Mouse (Mus musculus) cerebellum, adult 2 months (tissue): ENCODE measurements around the gene Prph2.

ENCODE experiments used
- CTCF ChIP-seq: fragments of 200-500 bp; IDR thresholded peaks from 2 replicates; pipeline ENCODE4 v1.5.1; 2011; ENCODE audit warnings: low read depth, mild to moderate bottlenecking, control low read depth, low read length, moderate library complexity, borderline replicate concordance; ENCODE audit not compliant: insufficient read depth
- POLR2A ChIP-seq: fragments of 200-500 bp; IDR thresholded peaks from 2 replicates; pipeline ENCODE4 v1.6.1; 2011; ENCODE audit warnings: low read length, control low read depth, borderline replicate concordance; ENCODE audit not compliant: insufficient read depth

DNA sequence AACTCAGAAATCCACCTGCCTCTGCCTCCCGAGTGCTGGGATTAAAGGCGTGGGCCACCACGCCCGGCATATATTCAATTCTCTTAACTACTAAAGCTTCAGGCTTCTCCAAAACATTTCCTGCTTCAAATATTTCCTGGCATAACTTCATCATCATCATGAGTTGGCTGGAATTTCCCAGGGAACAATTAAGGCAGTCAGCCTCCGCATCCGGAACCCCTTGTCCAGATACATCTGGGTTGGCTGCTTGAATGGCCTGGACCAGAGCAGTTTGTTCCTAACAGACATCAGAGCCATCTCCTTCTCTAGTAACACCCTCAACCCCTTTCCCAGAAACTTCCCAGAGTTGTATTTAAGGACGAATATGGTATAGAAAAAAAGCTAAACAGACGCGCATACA, 14.8 kb upstream of the Prph2 start:
- no peak for TF ChIP-seq CTCF
- TF ChIP-seq POLR2A: no peak
